Mouse (Mus musculus): ENCODE data around the gene Brca1.

GRCm38 (mm10) chr11:101507090-101507489 lies 44.7 kb downstream of the Brca1 start:
- no peak for TF ChIP-seq CTCF (IDR thresholded peaks at IDR 0.05)
- TF ChIP-seq EP300 (IDR thresholded peaks at IDR 0.05), result no peak

Data from lung, postnatal 0 days (tissue).